Mouse (Mus musculus) splenic B cell, adult 2 months (primary cell): ENCODE results near the gene S100b.
A peak's percentile ranks its signal among the peaks of the same experiment; 100 is the strongest.

Experiments
- DNase-seq: peaks from one replicate; pipeline ENCODE4 v3.0.0-alpha.2; 2011; ENCODE audit warnings: low read depth, low spot score
- H3K27me3 ChIP-seq: 2 replicates; pipeline ENCODE4 v1.6.1; 2012; ENCODE audit warnings: mild to moderate bottlenecking, low read length, moderate library complexity, mixed read lengths; ENCODE audit not compliant: control insufficient read depth, poor library complexity, insufficient read depth, severe bottlenecking
- H3K36me3 ChIP-seq: 2 replicates; pipeline ENCODE4 v1.6.1; 2012; ENCODE audit warnings: mild to moderate bottlenecking, low read length, moderate library complexity, mixed read lengths; ENCODE audit not compliant: control insufficient read depth, poor library complexity, insufficient read depth, severe bottlenecking

The S100b gene

GRCm38 (mm10) chr10:76289052-76289451 lies 35.4 kb downstream of the S100b start:
- no peak for DNase-seq
- Histone ChIP-seq H3K36me3 (no peaks in the 10 kb centered on the region), H3K27me3 (no peaks in the 10 kb centered on the region)

GRCm38 (mm10) chr10:76289936-76290671 lies 36.5 kb downstream of the S100b start:
- Histone ChIP-seq H3K27me3 (no peaks in the 10 kb centered on the region), H3K36me3 (no peaks in the 10 kb centered on the region)
- no peak for DNase-seq

- Histone ChIP-seq H3K27me3 (no peaks in the 10 kb centered on the region), H3K36me3 (no peaks in the 10 kb centered on the region; the same call in 1 of the 2 replicates)
- DNase-seq: no peak
These were observed 39.6 kb downstream of the S100b start for GRCm38 (mm10) chr10:76293222-76293621.

- Histone ChIP-seq H3K36me3 (no peaks in the 10 kb centered on the region; the same call in 1 of the 2 replicates), H3K27me3 (no peaks in the 10 kb centered on the region)
- DNase-seq: no peak
These were observed 46.5 kb downstream of the S100b start for GRCm38 (mm10) chr10:76300133-76300532.

GRCm38 (mm10) chr10:76306738-76307137 lies 53.1 kb downstream of the S100b start:
- no peaks in the 10 kb centered on the region; the same call in 1 of the 2 replicates for H3K36me3 ChIP-seq
- no peaks in the 10 kb centered on the region for H3K27me3 ChIP-seq
- DNase-seq: peak; percentile 37
